Mouse (Mus musculus): ENCODE measurements around the gene Akap7. TPM values are rescaled to one million over a fixed set of nuclear protein-coding genes. Genes with fewer than 3 reads are reported as not detected.
A peak's percentile ranks its signal among the peaks of the same experiment; 100 is the strongest.

Akap7 gene
- polyA plus RNA-seq, 1 experiment = 12.2 TPM

DNA sequence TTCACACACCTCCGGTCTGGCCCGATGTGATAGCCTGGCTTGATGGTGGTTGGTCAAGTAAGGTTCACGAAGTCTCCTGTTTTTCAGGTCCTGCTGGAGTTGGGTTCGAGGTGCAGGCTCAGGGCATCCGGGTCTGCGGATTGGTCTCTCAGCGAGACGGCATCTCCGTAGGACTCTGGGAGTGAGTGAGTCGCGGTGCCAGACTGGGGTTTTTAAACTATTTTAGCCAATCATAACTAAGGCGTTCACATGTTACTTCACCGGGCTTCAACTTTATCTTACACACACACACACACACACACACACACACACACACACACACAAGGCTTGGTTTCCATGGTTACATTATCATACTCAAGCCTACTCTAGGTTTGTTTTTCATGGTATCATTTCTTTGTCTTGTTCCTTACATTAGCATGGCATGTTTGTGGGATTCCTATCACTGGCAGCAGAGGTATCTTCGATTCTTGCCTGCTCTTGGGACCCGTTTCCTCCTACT, 8.6 kb downstream of the Akap7 start:
- DNase-seq = no peak
- Histone ChIP-seq H3K4me3 (replicated peaks; ENCODE audit: extremely low read depth, low read depth, low read length) (no peak overlapping the region), H3K4me1 (ENCODE audit: control insufficient read depth, insufficient read depth, low read length) (peaks cover 12% of the 10 kb centered on the region)
- WGBS = 90% methylated on average over 15 of the region's 15 CpGs
- TF ChIP-seq CTCF (IDR thresholded peaks at IDR 0.05; ENCODE audit: insufficient read depth, low read length) (no peak), POLR2A (IDR thresholded peaks at IDR 0.05; ENCODE audit: borderline replicate concordance, extremely low read depth, low read depth, low read length) (no peak)

DNA sequence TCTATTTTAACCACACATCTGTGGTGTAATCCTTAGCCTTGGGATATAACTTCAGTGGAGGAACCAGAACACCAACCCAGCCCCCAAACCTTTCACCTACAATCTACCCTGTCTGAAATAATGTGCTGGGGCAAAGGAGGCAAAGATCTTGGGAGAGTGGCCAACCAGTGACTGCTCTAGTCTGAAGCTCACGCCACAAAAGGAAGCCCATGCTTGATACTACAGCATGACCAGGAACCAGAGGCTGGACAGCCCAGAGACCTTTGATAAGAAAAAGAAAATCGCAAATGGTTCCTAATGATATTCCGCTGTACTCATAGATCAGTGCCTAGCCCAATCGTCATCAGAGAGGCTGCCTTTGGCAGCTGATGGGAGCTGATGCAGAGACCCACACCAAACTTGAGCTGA, 9.4 kb downstream of the Akap7 start:
- no peak overlapping the region for H3K4me3 ChIP-seq (replicated peaks; ENCODE audit: extremely low read depth, low read depth, low read length)
- TF ChIP-seq CTCF (IDR thresholded peaks at IDR 0.05; ENCODE audit: insufficient read depth, low read length) = no peak
- no peak for TF ChIP-seq POLR2A (IDR thresholded peaks at IDR 0.05; ENCODE audit: borderline replicate concordance, extremely low read depth, low read depth, low read length)
- 54% methylated on average over 4 of the region's 4 CpGs for WGBS
- peaks cover 12% of the 10 kb centered on the region for H3K4me1 ChIP-seq (ENCODE audit: control insufficient read depth, insufficient read depth, low read length)
- no peak for DNase-seq

DNA sequence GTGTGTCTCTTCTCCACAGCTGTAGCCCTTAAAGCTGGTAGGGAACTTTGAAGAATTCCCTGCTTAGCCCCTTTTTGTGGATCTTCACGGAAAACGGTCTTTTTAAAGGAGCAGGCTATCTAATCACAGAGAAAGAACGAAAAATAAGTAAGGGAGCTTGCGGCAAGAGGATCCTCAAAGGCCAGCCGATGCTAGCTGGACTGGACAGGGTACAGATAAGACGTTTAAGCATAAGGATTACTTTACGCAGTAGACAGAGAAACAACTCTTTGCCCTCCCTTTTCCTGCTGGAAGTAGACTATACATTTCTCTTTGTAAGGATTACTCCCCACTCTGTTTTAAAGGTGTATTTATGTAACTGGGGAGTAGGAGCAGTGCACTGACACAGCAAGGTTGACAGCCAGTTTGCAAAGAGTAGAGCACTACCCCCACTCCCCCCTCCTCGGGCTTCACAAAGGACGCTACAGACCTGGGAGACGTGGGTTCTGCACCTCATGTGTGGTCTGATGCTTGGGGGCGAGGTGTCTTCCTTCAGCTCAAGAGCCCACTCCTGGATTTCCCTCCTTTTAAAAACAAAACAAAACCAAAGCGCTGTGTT, 9.9 kb downstream of the Akap7 start:
- Histone ChIP-seq H3K4me1 (ENCODE audit: control insufficient read depth, insufficient read depth, low read length) (peaks cover 12% of the 10 kb centered on the region), H3K4me3 (replicated peaks; ENCODE audit: extremely low read depth, low read depth, low read length) (peak overlapping the region; percentile 53)
- WGBS = 14% methylated on average over 12 of the region's 12 CpGs
- no peak for DNase-seq
- TF ChIP-seq CTCF (IDR thresholded peaks at IDR 0.05; ENCODE audit: insufficient read depth, low read length) (no peak), POLR2A (IDR thresholded peaks at IDR 0.05; ENCODE audit: borderline replicate concordance, extremely low read depth, low read depth, low read length) (no peak)

DNA sequence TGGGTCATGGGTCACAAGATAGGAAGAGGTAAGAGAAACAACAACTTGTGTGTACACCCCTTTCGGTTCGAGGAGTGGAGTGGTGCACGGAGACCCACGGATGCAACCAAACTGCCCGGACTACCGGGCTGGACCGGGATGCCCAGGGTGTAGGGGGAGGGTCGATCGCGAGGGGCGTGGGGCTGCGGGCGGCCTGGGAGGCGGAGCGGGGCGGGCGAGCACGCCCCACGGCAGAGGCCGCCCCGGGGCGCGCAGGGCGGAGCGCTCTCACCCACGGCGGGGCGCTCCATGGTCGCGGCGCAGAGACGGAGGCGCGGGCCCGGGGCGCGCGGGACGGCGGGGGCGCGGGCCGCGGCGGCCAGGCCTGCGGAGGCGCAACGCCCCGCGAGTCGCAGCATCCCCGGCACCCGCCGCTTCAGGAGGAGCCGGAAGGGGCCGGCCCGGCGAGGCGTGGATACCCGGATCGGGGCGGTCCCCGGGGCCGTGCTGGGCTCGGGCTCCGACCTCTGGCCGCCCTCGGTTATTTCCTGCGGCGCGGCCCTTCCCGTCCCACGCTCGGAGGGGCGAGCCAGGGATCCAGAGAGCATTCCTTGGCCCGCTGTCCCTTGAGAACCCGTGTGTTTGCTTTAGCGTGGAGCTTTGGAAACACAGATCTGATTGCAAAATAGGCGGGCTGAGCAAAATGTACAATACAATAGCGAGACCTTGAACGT, 10.9 kb downstream of the Akap7 start:
- TF ChIP-seq CTCF (IDR thresholded peaks at IDR 0.05; ENCODE audit: insufficient read depth, low read length) (no peak), POLR2A (IDR thresholded peaks at IDR 0.05; ENCODE audit: borderline replicate concordance, extremely low read depth, low read depth, low read length) (peak; percentile 84; the same call in 1 of the 2 replicates)
- Histone ChIP-seq H3K4me3 (replicated peaks; ENCODE audit: extremely low read depth, low read depth, low read length) (peak overlapping the region; percentile 95), H3K4me1 (ENCODE audit: control insufficient read depth, insufficient read depth, low read length) (peaks cover 13% of the 10 kb centered on the region)
- under 1% methylated on average over 68 of the region's 81 CpGs for WGBS
- peak; percentile 88 for DNase-seq

DNA sequence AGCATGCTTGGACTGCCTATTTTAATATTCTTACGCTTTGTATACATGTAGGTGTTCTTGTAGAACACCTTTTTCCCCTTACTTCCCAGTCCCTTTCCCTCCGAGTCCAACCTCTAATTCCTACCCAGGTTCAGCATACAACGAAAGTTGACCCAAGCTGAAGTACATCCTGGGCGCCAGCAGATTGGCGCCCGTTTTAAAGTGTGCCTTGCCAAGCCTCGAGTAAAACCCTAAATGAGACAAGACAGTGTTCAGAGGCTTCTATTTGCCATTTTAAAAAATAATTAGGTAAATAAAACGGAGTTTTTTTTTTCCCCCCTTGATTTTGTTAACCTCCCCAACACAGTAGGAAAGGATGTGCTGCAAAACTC, 11.4 kb downstream of the Akap7 start:
- no peak for DNase-seq
- TF ChIP-seq CTCF (IDR thresholded peaks at IDR 0.05; ENCODE audit: insufficient read depth, low read length) = no peak
- no peak for TF ChIP-seq POLR2A (IDR thresholded peaks at IDR 0.05; ENCODE audit: borderline replicate concordance, extremely low read depth, low read depth, low read length)

DNA sequence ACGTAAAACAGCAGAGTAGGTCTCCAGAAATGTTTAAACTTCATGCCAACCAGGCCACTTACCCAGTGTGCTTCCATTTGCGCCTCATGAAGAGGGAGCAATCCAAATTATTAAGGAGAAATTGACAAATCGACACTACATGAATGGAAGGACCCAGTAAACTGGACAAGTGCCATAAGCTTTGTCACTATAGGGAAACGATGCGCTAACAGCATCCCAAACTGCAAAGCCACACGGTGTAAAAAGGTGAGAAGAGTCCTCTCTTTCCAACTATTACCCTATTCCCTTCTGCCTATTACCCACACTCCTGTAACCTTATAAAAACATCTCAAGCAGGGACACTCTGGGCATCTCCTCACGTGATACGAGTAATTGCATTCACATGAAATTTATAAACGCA, 11.8 kb downstream of the Akap7 start:
- Histone ChIP-seq H3K4me3 (replicated peaks; ENCODE audit: extremely low read depth, low read depth, low read length) (no peak overlapping the region), H3K4me1 (ENCODE audit: control insufficient read depth, insufficient read depth, low read length) (peaks cover 15% of the 10 kb centered on the region)
- DNase-seq = no peak
- 75% methylated on average over 9 of the region's 9 CpGs for WGBS
- no peak for TF ChIP-seq POLR2A (IDR thresholded peaks at IDR 0.05; ENCODE audit: borderline replicate concordance, extremely low read depth, low read depth, low read length)
- no peak for TF ChIP-seq CTCF (IDR thresholded peaks at IDR 0.05; ENCODE audit: insufficient read depth, low read length)

More for the DNA sequence above, 11.4 kb downstream of the Akap7 start:
- Histone ChIP-seq H3K4me1 (ENCODE audit: control insufficient read depth, insufficient read depth, low read length) (peaks cover 15% of the 10 kb centered on the region), H3K4me3 (replicated peaks; ENCODE audit: extremely low read depth, low read depth, low read length) (peak overlapping the region; percentile 95)
- 20% methylated on average over 8 of the region's 8 CpGs for WGBS

DNA sequence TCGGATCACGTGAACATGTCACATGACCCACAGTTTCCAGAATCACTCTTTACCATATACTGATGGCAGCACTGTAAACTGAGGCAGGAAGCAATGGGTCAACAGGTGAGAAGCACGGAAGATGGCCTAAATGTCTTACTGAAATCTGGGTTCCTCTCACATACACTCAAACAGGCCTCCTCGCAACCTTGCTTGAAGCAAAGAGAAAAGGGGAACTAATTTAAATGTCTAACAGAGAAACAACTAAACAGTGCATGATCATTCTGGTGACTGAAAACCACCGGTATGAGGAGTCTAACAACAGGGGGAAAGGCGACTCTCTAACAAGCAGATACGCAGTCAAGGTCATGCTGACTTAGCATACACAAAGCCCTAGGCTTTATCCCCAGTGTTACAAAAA, 12.7 kb downstream of the Akap7 start:
- Histone ChIP-seq H3K4me3 (replicated peaks; ENCODE audit: extremely low read depth, low read depth, low read length) (no peak overlapping the region), H3K4me1 (ENCODE audit: control insufficient read depth, insufficient read depth, low read length) (peaks cover 18% of the 10 kb centered on the region)
- 73% methylated on average over 7 of the region's 7 CpGs for WGBS
- no peak for TF ChIP-seq CTCF (IDR thresholded peaks at IDR 0.05; ENCODE audit: insufficient read depth, low read length)
- no peak for TF ChIP-seq POLR2A (IDR thresholded peaks at IDR 0.05; ENCODE audit: borderline replicate concordance, extremely low read depth, low read depth, low read length)
- no peak for DNase-seq

DNA sequence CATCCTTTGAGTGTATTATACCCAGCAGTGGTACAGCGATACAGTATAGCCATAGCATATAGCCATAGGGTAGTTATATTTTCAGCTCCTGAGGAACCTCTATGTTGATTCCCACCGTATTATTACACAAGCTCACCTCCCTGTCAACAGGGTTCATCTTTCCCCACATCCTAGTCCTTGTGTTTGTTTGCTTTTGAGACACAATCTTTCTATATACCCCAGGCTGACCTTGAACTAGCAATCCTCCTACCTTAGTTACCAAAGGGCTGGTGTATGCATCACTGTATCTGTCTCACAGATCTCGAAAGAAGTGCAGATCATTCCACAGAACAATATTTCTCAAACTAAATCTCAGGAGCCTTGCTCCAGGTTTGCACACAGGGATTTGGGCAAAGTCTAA, 13.9 kb downstream of the Akap7 start:
- TF ChIP-seq CTCF (IDR thresholded peaks at IDR 0.05; ENCODE audit: insufficient read depth, low read length) (no peak), POLR2A (IDR thresholded peaks at IDR 0.05; ENCODE audit: borderline replicate concordance, extremely low read depth, low read depth, low read length) (no peak)
- 94% methylated on average over 3 of the region's 3 CpGs for WGBS
- Histone ChIP-seq H3K4me3 (replicated peaks; ENCODE audit: extremely low read depth, low read depth, low read length) (no peak overlapping the region), H3K4me1 (ENCODE audit: control insufficient read depth, insufficient read depth, low read length) (peaks cover 20% of the 10 kb centered on the region)
- no peak for DNase-seq

DNA sequence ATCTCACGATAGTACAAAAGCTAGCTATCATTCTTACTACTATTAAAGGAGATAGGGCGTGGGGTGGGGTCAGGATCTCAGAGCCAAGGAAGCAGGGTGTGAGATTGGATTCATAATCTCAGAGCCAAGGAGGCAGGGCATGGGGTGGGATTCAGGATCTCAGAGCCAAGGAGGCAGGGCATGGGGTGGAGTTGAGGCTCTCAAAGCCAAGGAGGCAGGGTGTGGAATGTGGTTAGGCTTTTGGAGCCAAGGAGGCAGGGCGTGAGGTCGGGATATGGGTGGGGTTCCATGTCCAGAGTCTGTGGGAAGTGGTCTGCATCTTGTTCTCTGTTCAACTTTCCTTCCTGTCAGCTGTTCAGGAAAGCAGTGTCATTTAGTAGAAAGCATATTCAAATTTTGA, 16.6 kb downstream of the Akap7 start:
- peak; percentile 49 for DNase-seq
- WGBS = 32% methylated on average over 4 of the region's 4 CpGs
- TF ChIP-seq CTCF (IDR thresholded peaks at IDR 0.05; ENCODE audit: insufficient read depth, low read length) (no peak), POLR2A (IDR thresholded peaks at IDR 0.05; ENCODE audit: borderline replicate concordance, extremely low read depth, low read depth, low read length) (peak; percentile 30; the same call in 1 of the 2 replicates)
- no peak overlapping the region for H3K4me3 ChIP-seq (replicated peaks; ENCODE audit: extremely low read depth, low read depth, low read length)
- H3K4me1 ChIP-seq (ENCODE audit: control insufficient read depth, insufficient read depth, low read length) = peaks cover 8% of the 10 kb centered on the region

Measured in lung, adult 2 months (tissue).